Mouse (Mus musculus): ENCODE data around the gene Otub1. TPM values are rescaled to one million over a fixed set of nuclear protein-coding genes. Genes with fewer than 3 reads are reported as not detected.

Otub1 gene
- polyA plus RNA-seq, 1 experiment: 112 TPM

DNA sequence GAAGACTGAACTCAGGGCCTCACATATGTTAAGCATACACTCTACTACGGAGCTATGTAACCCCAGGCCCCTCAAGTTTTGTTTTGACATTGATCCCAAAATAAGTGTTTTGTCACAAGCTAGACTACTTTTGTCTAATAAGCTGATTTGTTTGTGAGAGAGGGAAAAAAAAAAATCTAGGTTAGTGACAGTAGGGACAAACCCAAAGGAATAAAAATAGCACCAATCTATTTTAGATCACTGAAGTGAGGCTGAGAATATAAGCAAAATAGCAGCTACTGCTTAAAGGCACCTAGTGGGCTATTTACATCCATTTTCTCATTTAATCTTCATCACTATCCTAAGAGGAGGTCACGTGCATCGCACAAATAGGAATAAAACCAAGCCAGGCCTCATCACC is 33.5 kb upstream of the Otub1 start:
- H3ac ChIP-seq (ENCODE audit: control insufficient read depth, insufficient read length): no peak overlapping the region
- no peak for TF ChIP-seq SRF (IDR thresholded peaks at IDR 0.05; ENCODE audit: control insufficient read depth, insufficient read length, low read depth)
- TF ChIP-seq USF1 (IDR thresholded peaks at IDR 0.05; ENCODE audit: low read depth): no peak
- H3K79me2 ChIP-seq (ENCODE audit: control insufficient read depth, insufficient read depth): peaks cover 50% of the 10 kb centered on the region
- H3K27me3 ChIP-seq (ENCODE audit: control insufficient read depth, insufficient read depth, insufficient read length): no peaks in the 10 kb centered on the region
- H3K4me3 ChIP-seq: peak overlapping the region; percentile 82
- H3K4me2 ChIP-seq (ENCODE audit: low read depth): peak overlapping the region; percentile 89
- H3K36me3 ChIP-seq (ENCODE audit: control insufficient read depth, insufficient read depth): no peaks in the 10 kb centered on the region

DNA sequence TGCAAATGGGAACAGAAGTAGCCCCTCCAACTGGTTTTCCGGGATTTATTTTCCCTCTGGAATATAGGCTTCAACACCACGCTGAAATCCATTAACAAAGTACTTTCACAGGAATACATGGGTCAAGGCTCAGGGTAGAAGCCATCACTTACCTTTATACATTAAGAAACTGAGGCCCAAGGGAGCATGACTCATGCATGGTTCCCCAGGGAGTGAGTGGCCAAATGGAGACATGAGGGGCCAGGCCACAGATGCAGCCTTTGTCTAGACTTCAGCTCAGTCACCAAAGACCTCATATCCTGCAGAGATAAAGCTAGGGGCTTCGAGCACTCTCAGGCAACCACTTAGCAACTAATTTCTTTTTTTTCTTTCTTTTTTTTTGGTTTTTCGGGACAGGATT is 30.6 kb upstream of the Otub1 start:
- H3K27me3 ChIP-seq (ENCODE audit: control insufficient read depth, insufficient read depth, insufficient read length): no peaks in the 10 kb centered on the region
- no peak overlapping the region for H3K4me3 ChIP-seq
- no peak overlapping the region for H3K4me2 ChIP-seq (ENCODE audit: low read depth)
- peaks cover 50% of the 10 kb centered on the region for H3K79me2 ChIP-seq (ENCODE audit: control insufficient read depth, insufficient read depth)
- TF ChIP-seq REST (IDR thresholded peaks at IDR 0.05; ENCODE audit: insufficient read depth, insufficient read length) (no peak), TCF3 (IDR thresholded peaks at IDR 0.05; ENCODE audit: insufficient read length, low read depth) (no peak), POLR2A (IDR thresholded peaks at IDR 0.05; ENCODE audit: insufficient read length, low read depth) (no peak), MYOD1 (IDR thresholded peaks at IDR 0.05; ENCODE audit: control insufficient read depth in 1 of 3, insufficient read length in 2 of 3, low read depth in 2 of 3) (no peak), SRF (IDR thresholded peaks at IDR 0.05; ENCODE audit: control insufficient read depth, insufficient read length, low read depth) (no peak)
- H3K36me3 ChIP-seq (ENCODE audit: control insufficient read depth, insufficient read depth): peaks cover 10% of the 10 kb centered on the region
- no peak overlapping the region for H3ac ChIP-seq (ENCODE audit: control insufficient read depth, insufficient read length)

GRCm38 (mm10) chr19:7236011-7236410 is 29.9 kb upstream of the Otub1 start:
- TF ChIP-seq TCF3 (IDR thresholded peaks at IDR 0.05; ENCODE audit: insufficient read length, low read depth): no peak
- no peak for TF ChIP-seq REST (IDR thresholded peaks at IDR 0.05; ENCODE audit: insufficient read depth, insufficient read length)
- no peak for TF ChIP-seq POLR2AphosphoS2 (IDR thresholded peaks at IDR 0.05; ENCODE audit: insufficient read length, low read depth)
- TF ChIP-seq USF1 (IDR thresholded peaks at IDR 0.05; ENCODE audit: low read depth): no peak
- no peak for TF ChIP-seq CEBPB (IDR thresholded peaks at IDR 0.05; ENCODE audit: insufficient read depth, poor library complexity, severe bottlenecking)
- TF ChIP-seq MAX (IDR thresholded peaks at IDR 0.05; ENCODE audit: low read depth): no peak
- TF ChIP-seq SRF (IDR thresholded peaks at IDR 0.05; ENCODE audit: control insufficient read depth, insufficient read length, low read depth): no peak
- TF ChIP-seq POLR2A (IDR thresholded peaks at IDR 0.05; ENCODE audit: insufficient read length, low read depth): no peak
- TF ChIP-seq E2F4 (IDR thresholded peaks at IDR 0.05; ENCODE audit: insufficient read depth): no peak
- no peak for TF ChIP-seq MYOG (IDR thresholded peaks at IDR 0.05; ENCODE audit: control insufficient read depth in 1 of 3, insufficient read depth in 1 of 3, insufficient read length in 2 of 3, low read depth in 2 of 3)
- no peak for TF ChIP-seq TCF12 (IDR thresholded peaks at IDR 0.05; ENCODE audit: insufficient read depth, poor library complexity, severe bottlenecking)
- no peak for TF ChIP-seq MYOD1 (IDR thresholded peaks at IDR 0.05; ENCODE audit: control insufficient read depth in 1 of 3, insufficient read length in 2 of 3, low read depth in 2 of 3)
- H3K36me3 ChIP-seq (ENCODE audit: control insufficient read depth, insufficient read depth): peaks cover 11% of the 10 kb centered on the region

GRCm38 (mm10) chr19:7235461-7235860 is 29.3 kb upstream of the Otub1 start:
- Histone ChIP-seq H3K27me3 (ENCODE audit: control insufficient read depth, insufficient read depth, insufficient read length) (no peaks in the 10 kb centered on the region), H3K79me2 (ENCODE audit: control insufficient read depth, insufficient read depth) (peaks cover 48% of the 10 kb centered on the region), H3K4me2 (ENCODE audit: low read depth) (no peak overlapping the region), H3K4me3 (no peak overlapping the region), H3K36me3 (ENCODE audit: control insufficient read depth, insufficient read depth) (peaks cover 11% of the 10 kb centered on the region), H3ac (ENCODE audit: control insufficient read depth, insufficient read length) (no peak overlapping the region)
- TF ChIP-seq POLR2A (IDR thresholded peaks at IDR 0.05; ENCODE audit: insufficient read length, low read depth): no peak
- TF ChIP-seq MYOD1 (IDR thresholded peaks at IDR 0.05; ENCODE audit: control insufficient read depth in 1 of 3, insufficient read length in 2 of 3, low read depth in 2 of 3): no peak
- TF ChIP-seq MYOG (IDR thresholded peaks at IDR 0.05; ENCODE audit: control insufficient read depth in 1 of 3, insufficient read depth in 1 of 3, insufficient read length in 2 of 3, low read depth in 2 of 3): no peak
- TF ChIP-seq MAX (IDR thresholded peaks at IDR 0.05; ENCODE audit: low read depth): no peak
- no peak for TF ChIP-seq SRF (IDR thresholded peaks at IDR 0.05; ENCODE audit: control insufficient read depth, insufficient read length, low read depth)
- no peak for TF ChIP-seq TCF3 (IDR thresholded peaks at IDR 0.05; ENCODE audit: insufficient read length, low read depth)
- no peak for TF ChIP-seq REST (IDR thresholded peaks at IDR 0.05; ENCODE audit: insufficient read depth, insufficient read length)
- TF ChIP-seq USF1 (IDR thresholded peaks at IDR 0.05; ENCODE audit: low read depth): no peak
- TF ChIP-seq E2F4 (IDR thresholded peaks at IDR 0.05; ENCODE audit: insufficient read depth): no peak

More at GRCm38 (mm10) chr19:7236011-7236410, 29.9 kb upstream of the Otub1 start:
- Histone ChIP-seq H3K4me3 (no peak overlapping the region), H3K4me2 (ENCODE audit: low read depth) (no peak overlapping the region), H3ac (ENCODE audit: control insufficient read depth, insufficient read length) (no peak overlapping the region), H3K27me3 (ENCODE audit: control insufficient read depth, insufficient read depth, insufficient read length) (no peaks in the 10 kb centered on the region), H3K79me2 (ENCODE audit: control insufficient read depth, insufficient read depth) (peaks cover 50% of the 10 kb centered on the region)

DNA sequence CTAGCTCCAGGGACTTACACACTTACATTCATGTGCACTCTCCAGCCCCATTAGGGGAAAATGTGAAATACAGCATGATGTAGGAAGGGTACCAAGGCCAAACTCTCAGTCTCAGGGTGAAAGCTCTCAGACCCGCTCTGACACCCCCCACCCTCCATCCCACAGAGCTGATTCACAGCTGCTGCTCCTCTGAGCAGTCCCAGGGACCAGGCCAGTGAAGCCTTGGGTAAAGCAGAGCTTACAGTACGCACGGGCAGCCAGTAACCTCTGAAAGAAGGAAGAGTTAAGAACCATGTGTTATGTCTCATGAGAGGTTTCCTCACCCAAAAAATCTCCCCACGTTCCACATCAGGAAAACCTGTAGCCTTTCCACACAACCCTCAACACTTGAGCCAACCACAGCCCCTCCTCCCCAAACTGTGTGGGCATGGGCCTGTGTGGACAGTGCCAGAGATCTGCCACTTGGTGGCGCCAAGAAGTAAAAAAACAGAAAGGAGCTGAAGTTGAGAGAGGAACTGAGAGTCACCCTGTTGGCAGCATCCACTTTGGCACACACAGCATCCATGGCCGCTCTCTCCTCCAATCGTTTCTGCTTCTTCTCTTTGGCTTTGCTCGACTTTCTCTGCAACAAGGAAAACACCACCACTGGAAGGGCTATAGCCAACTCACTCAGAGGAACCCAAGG is 28.6 kb upstream of the Otub1 start:
- H3K79me2 ChIP-seq (ENCODE audit: control insufficient read depth, insufficient read depth): peaks cover 40% of the 10 kb centered on the region
- H3K36me3 ChIP-seq (ENCODE audit: control insufficient read depth, insufficient read depth): peaks cover 16% of the 10 kb centered on the region
- H3ac ChIP-seq (ENCODE audit: control insufficient read depth, insufficient read length): no peak overlapping the region
- TF ChIP-seq MYOD1 (IDR thresholded peaks at IDR 0.05; ENCODE audit: control insufficient read depth in 1 of 3, insufficient read length in 2 of 3, low read depth in 2 of 3) (no peak), POLR2AphosphoS2 (IDR thresholded peaks at IDR 0.05; ENCODE audit: insufficient read length, low read depth) (no peak), TCF3 (IDR thresholded peaks at IDR 0.05; ENCODE audit: insufficient read length, low read depth) (no peak)
- no peak overlapping the region for H3K4me2 ChIP-seq (ENCODE audit: low read depth)
- no peaks in the 10 kb centered on the region for H3K27me3 ChIP-seq (ENCODE audit: control insufficient read depth, insufficient read depth, insufficient read length)
- no peak overlapping the region for H3K4me3 ChIP-seq

Data from myocyte (in vitro differentiated cells).